Mouse (Mus musculus): ENCODE results near the gene Klf1. TPM values are rescaled to one million over a fixed set of nuclear protein-coding genes. Genes with fewer than 3 reads are reported as not detected.
"Not testable (repeated sequence)": the region's sequence is repeated elsewhere in the genome, so short reads cannot be mapped to it uniquely, and the experiment has no call there.

The Klf1 gene
- polyA plus RNA-seq, 1 experiment = not detected

GRCm38 (mm10) chr8:84907037-84907436 lies 5.3 kb downstream of the Klf1 start:
- no peak overlapping the region for H3K27ac ChIP-seq (ENCODE audit: insufficient read depth, low read length)
- peaks cover 2% of the 10 kb centered on the region for H3K4me1 ChIP-seq (ENCODE audit: control insufficient read depth, insufficient read depth, low read length)
- no peak for TF ChIP-seq CTCF (IDR thresholded peaks at IDR 0.05; ENCODE audit: borderline replicate concordance, insufficient read depth, low read length)
- H3K4me3 ChIP-seq (ENCODE audit: insufficient read depth, low read length) = no peak overlapping the region

GRCm38 (mm10) chr8:84907493-84907892 lies 5.8 kb downstream of the Klf1 start:
- TF ChIP-seq POLR2A (IDR thresholded peaks at IDR 0.05; ENCODE audit: low read depth, low read length) (no peak), CTCF (IDR thresholded peaks at IDR 0.05; ENCODE audit: borderline replicate concordance, insufficient read depth, low read length) (no peak)
- Histone ChIP-seq H3K4me1 (ENCODE audit: control insufficient read depth, insufficient read depth, low read length) (peaks cover 2% of the 10 kb centered on the region; the same call in 1 of the 2 replicates), H3K27ac (ENCODE audit: insufficient read depth, low read length) (no peak overlapping the region), H3K4me3 (ENCODE audit: insufficient read depth, low read length) (no peak overlapping the region)

GRCm38 (mm10) chr8:84907979-84908378 lies 6.3 kb downstream of the Klf1 start:
- H3K4me3 ChIP-seq (ENCODE audit: insufficient read depth, low read length) = peak overlapping the region; percentile 23; the same call in 1 of the 2 replicates
- not testable (repeated sequence) for H3K27ac ChIP-seq (ENCODE audit: insufficient read depth, low read length); H3K4me1 ChIP-seq (ENCODE audit: control insufficient read depth, insufficient read depth, low read length)

- H3K4me3 ChIP-seq (ENCODE audit: insufficient read depth, low read length) = peak within 1 kb of the TSS; percentile 67
- H3K27ac ChIP-seq (ENCODE audit: insufficient read depth, low read length) = no peak within 1 kb of the TSS
- peak; percentile 56; the same call in 1 of the 2 replicates for TF ChIP-seq POLR2A (IDR thresholded peaks at IDR 0.05; ENCODE audit: low read depth, low read length)
- no peak for TF ChIP-seq CTCF (IDR thresholded peaks at IDR 0.05; ENCODE audit: borderline replicate concordance, insufficient read depth, low read length)
- peaks cover under 1% of the 10 kb centered on the region; the same call in 1 of the 2 replicates for H3K4me1 ChIP-seq (ENCODE audit: control insufficient read depth, insufficient read depth, low read length)
Observed at GRCm38 (mm10) chr8:84908421-84909161, 6.9 kb downstream of the Klf1 start, which contains the start of gene Dnase2a. Gene Dnase2a, plus strand, starts transcription at chr8:84908560.

- peak overlapping the region; percentile 67 for H3K4me3 ChIP-seq (ENCODE audit: insufficient read depth, low read length)
- H3K4me1 ChIP-seq (ENCODE audit: control insufficient read depth, insufficient read depth, low read length) = no peaks in the 10 kb centered on the region
- no peak overlapping the region for H3K27ac ChIP-seq (ENCODE audit: insufficient read depth, low read length)
- TF ChIP-seq POLR2A (IDR thresholded peaks at IDR 0.05; ENCODE audit: low read depth, low read length) (no peak), CTCF (IDR thresholded peaks at IDR 0.05; ENCODE audit: borderline replicate concordance, insufficient read depth, low read length) (no peak)
Observed at GRCm38 (mm10) chr8:84909162-84909767, 7.5 kb downstream of the Klf1 start.

GRCm38 (mm10) chr8:84909949-84910348 lies 8.2 kb downstream of the Klf1 start:
- Histone ChIP-seq H3K4me1 (ENCODE audit: control insufficient read depth, insufficient read depth, low read length) (no peaks in the 10 kb centered on the region), H3K27ac (ENCODE audit: insufficient read depth, low read length) (no peak overlapping the region), H3K4me3 (ENCODE audit: insufficient read depth, low read length) (no peak overlapping the region)
- TF ChIP-seq POLR2A (IDR thresholded peaks at IDR 0.05; ENCODE audit: low read depth, low read length) (no peak), CTCF (IDR thresholded peaks at IDR 0.05; ENCODE audit: borderline replicate concordance, insufficient read depth, low read length) (no peak)

- Histone ChIP-seq H3K4me1 (ENCODE audit: control insufficient read depth, insufficient read depth, low read length) (no peaks in the 10 kb centered on the region), H3K27ac (ENCODE audit: insufficient read depth, low read length) (no peak overlapping the region), H3K4me3 (ENCODE audit: insufficient read depth, low read length) (no peak overlapping the region)
- TF ChIP-seq CTCF (IDR thresholded peaks at IDR 0.05; ENCODE audit: borderline replicate concordance, insufficient read depth, low read length) = no peak
- no peak for TF ChIP-seq POLR2A (IDR thresholded peaks at IDR 0.05; ENCODE audit: low read depth, low read length)
Observed at GRCm38 (mm10) chr8:84910551-84910950, 8.8 kb downstream of the Klf1 start.

GRCm38 (mm10) chr8:84911854-84912253 lies 10.1 kb downstream of the Klf1 start:
- Histone ChIP-seq H3K4me3 (ENCODE audit: insufficient read depth, low read length) (no peak overlapping the region), H3K4me1 (ENCODE audit: control insufficient read depth, insufficient read depth, low read length) (no peaks in the 10 kb centered on the region), H3K27ac (ENCODE audit: insufficient read depth, low read length) (no peak overlapping the region)
- TF ChIP-seq CTCF (IDR thresholded peaks at IDR 0.05; ENCODE audit: borderline replicate concordance, insufficient read depth, low read length) (no peak), POLR2A (IDR thresholded peaks at IDR 0.05; ENCODE audit: low read depth, low read length) (no peak)

GRCm38 (mm10) chr8:84912391-84912790 lies 10.7 kb downstream of the Klf1 start:
- TF ChIP-seq CTCF (IDR thresholded peaks at IDR 0.05; ENCODE audit: borderline replicate concordance, insufficient read depth, low read length) = no peak
- TF ChIP-seq POLR2A (IDR thresholded peaks at IDR 0.05; ENCODE audit: low read depth, low read length) = no peak
- Histone ChIP-seq H3K4me1 (ENCODE audit: control insufficient read depth, insufficient read depth, low read length) (no peaks in the 10 kb centered on the region), H3K27ac (ENCODE audit: insufficient read depth, low read length) (no peak overlapping the region), H3K4me3 (ENCODE audit: insufficient read depth, low read length) (no peak overlapping the region)

- H3K4me3 ChIP-seq (ENCODE audit: insufficient read depth, low read length) = peak overlapping the region; percentile 25
- H3K27ac ChIP-seq (ENCODE audit: insufficient read depth, low read length) = no peak overlapping the region
- no peaks in the 10 kb centered on the region for H3K4me1 ChIP-seq (ENCODE audit: control insufficient read depth, insufficient read depth, low read length)
- peak; percentile 25; the same call in 1 of the 2 replicates for TF ChIP-seq POLR2A (IDR thresholded peaks at IDR 0.05; ENCODE audit: low read depth, low read length)
- TF ChIP-seq CTCF (IDR thresholded peaks at IDR 0.05; ENCODE audit: borderline replicate concordance, insufficient read depth, low read length) = no peak
Observed at GRCm38 (mm10) chr8:84912895-84913501, 11.3 kb downstream of the Klf1 start.

Measured in embryonic fibroblast, embryonic 13.5 days (primary cell).